Mouse (Mus musculus) layer of hippocampus, postnatal 25 days (tissue): ENCODE measurements around the gene Ufsp1. TPM values are rescaled to one million over a fixed set of nuclear protein-coding genes. Genes with fewer than 3 reads are reported as not detected.

Source experiments
- DNase-seq, 2 experiments: peaks; one replicate each; pipeline ENCODE4 v3.0.0; 2022; ENCODE audit warnings: mixed read lengths in 2 of 2, low spot score in 1 of 2; ENCODE audit errors: extremely low spot score in 1 of 2
- total RNA-seq, 2 experiments: library from RNA; stranded (reverse); gene quantifications; 2 replicates each; pipeline ENCODE4 v1.2.3; 2021

Gene Ufsp1
- total RNA-seq, 2 experiments from 2014 or later, result 14.3 to 16.0 TPM

DNA sequence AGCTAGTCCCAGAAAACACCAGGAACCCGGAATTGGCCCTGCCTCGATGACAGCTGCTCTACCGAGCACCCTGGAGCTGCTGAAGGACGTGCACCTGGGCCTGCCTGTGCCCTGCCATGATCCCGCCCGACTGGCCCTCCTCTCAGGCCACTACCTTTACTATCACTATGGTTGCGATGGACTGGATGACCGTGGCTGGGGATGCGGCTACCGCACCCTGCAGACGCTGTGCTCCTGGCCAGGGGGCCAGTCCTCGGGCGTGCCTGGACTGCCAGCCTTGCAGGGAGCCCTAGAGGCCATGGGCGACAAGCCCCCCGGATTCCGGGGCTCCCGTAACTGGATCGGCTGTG lies 290 bp downstream of the Ufsp1 start:
- DNase-seq, result no peak

DNA sequence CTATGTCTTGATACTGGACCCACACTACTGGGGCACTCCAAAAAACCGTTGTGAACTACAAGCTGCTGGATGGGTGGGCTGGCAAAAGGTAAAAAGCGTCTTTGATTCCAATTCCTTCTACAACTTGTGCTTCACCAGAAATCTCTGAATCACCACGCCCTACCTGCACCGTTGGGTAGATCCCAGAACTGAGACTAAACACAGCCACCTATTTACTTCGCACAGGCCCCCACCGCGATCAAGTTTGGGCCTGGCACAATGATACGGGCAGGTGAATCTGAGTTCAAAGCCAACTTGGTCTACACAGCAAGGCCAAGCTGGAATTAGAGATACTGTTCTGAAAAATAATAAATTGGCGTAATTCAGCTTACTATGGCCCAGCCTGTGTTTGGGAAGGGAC lies 867 bp downstream of the Ufsp1 start:
- DNase-seq, result no peak

DNA sequence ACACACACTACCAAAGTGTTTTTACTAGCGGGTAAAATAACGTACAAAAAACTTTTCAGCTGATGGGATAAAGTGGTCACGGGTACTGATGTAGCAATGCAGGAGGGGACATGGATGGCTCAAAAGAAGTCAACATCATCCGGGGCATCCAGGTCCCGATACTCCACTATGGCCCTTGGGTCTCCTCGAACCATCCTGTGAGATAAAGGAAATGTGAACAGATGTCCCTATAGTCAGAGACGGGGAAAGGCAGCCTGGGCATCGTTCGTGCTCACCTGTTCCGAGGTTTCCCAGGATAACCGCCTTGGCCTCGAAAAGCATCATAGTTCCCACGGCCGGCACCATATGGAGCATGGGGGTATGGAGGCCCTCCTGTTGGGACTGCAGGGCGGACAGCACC lies 1.3 kb downstream of the Ufsp1 start:
- no peak for DNase-seq

DNA sequence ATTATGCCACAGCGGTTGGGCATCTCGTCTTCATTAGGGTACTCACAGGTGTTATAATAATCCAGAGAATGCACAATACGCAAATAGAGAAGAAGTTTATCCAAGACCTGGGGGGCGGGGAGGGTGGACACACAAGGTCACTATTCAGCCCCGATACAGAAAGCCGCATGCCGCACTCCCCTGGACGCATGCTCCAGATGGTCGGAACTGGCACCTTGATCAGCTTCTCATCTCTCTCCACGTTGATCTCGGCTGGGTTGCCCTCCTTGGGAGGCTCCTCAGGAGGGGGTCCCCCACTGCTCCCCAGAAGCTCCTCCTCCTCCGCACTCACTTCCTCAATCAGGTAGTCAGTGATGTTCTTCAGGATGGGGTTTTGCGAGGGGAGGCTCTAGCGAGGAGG lies 2.7 kb downstream of the Ufsp1 start:
- DNase-seq, result no peak

DNA sequence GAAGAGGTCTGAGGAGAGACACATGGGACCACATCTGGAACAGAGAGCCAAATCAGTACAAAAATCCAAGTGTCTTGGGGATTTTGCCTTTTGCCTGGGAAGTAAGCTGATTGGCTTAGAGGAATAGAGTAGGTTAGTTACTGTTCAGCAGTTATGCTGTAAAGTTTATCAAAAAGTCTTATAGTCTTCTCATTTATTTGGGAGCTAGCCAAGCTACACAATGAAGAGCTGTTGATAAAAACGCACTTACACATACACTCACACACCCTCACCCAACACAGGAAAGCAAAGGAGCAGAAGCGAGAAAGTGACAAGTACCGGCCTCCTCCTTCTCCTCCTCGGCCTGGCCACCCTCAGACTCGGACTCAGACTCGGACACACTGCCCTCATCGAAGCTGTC lies 4.8 kb downstream of the Ufsp1 start:
- DNase-seq, result no peak

DNA sequence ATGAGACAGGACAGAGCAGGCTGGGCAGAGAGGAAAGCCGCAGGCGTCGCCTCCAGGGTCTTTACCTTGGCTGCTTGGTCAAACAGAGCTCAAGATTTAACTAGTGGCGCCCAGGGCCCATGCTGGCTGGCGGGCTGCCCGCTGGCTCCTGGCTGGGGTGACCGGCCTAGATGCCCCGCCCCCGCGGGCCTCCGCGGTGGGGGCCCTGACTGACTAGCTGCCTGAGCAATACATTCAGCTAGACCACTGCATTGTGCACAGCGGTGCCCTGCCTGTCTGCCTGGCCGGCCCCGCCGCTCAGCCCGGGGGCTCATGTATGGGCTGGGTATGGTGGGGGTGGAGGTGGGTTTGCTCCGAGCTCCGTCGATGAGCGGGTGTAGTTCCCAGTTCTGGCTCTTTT lies 6.8 kb downstream of the Ufsp1 start:
- no peak for DNase-seq

DNA sequence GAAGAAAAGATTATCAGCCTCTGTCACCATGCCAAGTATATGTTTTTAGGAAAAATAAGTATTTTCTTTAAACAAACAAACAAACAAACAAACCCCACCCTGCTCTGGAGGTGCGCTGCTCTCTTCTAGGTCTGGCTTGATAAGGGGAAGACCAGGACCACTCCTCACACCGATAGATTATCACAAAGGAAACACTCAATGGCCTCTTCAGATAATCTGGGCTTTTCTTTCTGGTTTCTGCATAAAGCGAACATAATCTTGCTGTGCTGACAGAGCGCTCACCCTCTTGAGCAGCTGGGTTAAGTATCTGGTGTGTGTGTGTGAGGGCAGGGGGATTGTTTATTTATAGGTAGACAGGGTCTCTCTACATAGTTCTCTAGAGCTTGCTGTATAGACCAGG lies 9.2 kb downstream of the Ufsp1 start:
- DNase-seq, result no peak

DNA sequence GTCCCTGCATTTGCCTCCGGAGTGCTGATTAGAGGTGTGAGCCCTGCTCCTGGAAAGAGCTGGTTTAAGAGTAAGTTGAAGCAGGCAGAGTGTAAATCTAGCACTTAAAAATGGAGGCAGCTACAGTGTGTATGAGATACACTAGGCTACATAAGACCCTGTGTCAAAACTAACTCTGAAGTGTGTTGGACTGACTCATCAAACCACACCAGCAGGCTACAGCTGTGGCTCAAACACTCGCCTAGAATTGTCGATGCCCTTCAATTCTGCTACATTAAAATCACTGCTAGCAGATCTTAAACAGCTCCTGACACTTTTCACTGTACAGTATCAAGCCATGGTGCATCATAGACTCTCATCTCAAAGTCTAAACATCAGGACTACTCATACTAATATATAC lies 9.7 kb downstream of the Ufsp1 start:
- no peak for DNase-seq

DNA sequence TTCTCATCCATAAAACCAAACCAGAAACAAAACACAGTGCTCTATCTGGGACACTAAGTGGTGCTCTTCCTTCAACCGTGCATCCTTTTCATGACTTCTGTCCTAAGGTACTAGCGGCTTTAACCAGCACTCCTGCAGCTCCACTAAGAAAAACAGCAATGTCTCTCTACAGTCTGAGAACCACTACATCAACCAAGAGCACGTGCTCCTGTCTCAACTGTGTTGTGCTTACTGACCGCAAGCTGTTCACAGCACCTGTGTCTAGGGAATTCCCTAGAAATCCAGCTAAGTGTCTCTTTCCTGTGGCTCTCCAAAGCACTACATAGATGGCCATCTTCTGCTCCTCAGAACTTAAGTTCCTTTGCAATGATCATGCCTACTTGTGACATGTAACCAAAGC lies 10.4 kb downstream of the Ufsp1 start:
- DNase-seq, result no peak

DNA sequence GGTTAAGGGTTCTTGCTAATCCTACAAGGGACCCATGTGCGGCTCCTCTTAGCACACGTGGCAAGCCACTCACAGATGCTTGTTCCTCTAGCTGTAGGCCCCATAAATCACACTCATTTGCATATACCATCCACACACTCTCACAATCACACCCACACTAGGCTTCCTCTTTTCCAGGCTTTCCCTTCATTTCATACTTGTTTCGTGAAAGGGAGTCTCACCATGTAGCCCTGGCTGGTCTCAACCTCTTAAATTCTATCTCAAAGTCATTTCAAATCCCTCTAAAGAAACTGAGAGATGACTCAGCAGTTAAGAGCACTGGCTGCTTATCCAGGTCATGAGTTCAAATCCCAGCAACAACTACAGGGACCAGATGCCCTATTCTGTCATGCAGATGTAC lies 11.4 kb downstream of the Ufsp1 start:
- DNase-seq, result no peak

DNA sequence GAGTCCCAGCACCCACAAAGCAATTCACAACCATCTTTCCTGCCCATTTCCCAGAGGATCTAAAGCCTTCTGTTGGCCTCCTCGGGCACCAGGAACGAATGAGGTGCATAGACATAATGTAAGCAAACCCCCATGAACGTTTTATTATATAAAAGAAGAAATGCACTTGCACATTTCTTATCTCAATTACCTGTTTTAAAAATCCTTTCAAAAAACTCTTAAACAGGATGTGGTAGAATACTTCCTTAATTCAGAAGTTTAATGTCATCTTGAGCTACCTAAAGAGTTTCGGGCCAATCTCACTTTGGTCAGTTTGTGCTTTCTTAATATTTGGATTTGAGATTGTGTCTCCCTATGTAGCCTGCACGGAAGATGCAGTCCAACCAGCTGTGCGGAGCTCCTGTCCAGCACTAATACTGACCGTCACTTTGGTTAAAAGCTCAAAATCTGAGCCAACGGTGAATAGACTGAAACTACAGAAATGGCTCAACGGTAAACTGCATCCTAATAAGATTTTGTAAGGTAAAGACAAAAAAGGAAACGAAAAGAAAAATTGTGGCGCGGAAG lies 12.1 kb downstream of the Ufsp1 start:
- no peak for DNase-seq

DNA sequence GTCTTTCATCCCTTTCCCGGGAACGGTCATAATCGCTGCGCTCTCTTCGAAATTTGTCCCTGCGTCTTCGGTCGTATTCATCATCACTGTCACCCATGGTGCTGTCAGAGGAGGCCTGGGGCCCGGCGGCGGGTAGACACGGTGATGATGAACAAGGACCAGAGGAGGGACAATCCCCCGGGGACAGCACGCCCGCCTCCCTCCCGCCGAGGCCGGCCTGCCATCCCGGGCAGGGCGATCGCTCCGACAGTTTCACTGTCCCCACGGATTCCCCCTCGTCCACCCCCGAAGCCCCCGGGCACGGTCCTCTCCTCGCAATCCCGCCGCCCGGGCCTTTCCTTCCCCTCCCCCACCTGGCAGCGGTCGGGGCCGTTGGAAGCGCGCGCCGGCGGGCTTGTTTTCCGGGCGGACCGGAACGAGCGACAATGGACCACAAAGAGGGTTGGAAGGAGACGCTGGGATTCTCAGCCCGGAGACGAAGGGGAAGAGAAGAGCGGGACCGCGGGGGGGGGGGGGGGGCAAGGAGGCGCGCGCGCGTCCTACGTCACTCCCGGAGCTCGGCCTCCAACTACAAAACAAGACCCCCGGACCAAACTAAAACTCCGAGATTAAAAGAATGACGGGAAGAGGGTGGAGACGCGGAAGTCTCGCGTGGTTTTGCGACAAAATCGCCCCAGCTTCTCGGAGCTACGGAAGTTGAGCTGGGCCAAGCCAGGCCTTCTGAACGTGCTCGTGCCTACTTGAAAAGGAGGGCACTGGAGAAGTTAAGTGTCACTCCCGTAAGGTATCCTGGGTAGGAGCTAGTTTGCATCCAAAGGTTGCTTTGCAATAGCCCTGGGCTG lies 12.9 kb downstream of the Ufsp1 start, which contains the start of gene Srrt:
TSS of gene Srrt (minus strand) at position 604 of the 842 bp plus-strand sequence.
- DNase-seq, result peak; percentile 80 to 83

DNA sequence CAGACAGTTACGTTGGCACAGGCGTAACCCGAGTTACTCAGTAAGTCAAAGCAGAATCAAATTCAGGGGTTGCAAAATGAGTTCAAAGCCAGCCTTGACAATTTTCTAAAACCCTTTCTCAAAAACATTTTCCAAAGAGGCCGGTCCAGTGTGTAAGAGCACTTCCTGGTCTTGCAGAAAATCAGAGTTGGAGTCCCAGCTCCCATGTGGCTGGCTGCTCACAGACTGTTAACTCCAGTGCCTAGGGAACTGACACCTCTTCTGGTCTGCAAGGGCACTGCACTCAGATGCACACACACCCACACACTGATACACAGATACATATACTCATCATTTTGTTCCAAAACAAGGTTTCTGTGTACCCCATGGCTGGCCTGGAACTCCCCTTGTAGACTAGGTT lies 13.9 kb downstream of the Ufsp1 start:
- no peak for DNase-seq

DNA sequence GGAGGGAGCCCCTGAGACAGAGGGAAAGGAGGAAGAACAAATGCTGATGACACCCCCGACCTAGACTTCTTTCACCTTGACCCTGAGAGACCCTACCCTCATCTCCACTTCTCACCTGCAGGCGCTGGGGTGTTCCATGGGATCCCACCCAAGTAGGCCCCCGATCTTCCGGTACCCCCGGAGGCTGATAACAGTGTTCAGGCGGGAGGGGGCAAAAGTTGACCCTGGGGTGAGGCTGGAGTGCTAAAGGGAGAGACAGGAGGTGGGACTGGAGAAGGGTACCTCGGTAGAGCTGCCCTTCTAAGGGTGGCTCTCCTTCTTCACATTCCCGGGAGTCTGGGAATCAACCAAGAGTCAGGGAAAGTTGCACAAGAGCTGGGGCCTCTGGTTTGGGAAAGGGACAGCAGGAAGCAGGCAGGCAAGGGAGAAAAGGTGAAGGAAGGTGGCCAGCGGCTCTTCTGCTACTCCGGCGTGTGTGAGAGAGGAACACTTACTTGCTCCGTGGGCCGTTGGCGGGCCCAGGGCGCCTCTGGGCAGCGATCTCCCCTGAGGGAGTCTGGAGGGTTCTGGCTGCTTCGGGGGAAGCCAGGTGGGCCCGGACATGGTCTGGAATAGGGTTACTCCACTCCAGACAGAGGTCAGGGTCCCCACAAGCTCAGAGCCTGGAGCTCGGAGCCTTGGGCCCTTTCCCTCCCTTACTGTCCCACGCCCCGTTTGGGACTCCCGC lies 19.2 kb downstream of the Ufsp1 start:
- no peak for DNase-seq

DNA sequence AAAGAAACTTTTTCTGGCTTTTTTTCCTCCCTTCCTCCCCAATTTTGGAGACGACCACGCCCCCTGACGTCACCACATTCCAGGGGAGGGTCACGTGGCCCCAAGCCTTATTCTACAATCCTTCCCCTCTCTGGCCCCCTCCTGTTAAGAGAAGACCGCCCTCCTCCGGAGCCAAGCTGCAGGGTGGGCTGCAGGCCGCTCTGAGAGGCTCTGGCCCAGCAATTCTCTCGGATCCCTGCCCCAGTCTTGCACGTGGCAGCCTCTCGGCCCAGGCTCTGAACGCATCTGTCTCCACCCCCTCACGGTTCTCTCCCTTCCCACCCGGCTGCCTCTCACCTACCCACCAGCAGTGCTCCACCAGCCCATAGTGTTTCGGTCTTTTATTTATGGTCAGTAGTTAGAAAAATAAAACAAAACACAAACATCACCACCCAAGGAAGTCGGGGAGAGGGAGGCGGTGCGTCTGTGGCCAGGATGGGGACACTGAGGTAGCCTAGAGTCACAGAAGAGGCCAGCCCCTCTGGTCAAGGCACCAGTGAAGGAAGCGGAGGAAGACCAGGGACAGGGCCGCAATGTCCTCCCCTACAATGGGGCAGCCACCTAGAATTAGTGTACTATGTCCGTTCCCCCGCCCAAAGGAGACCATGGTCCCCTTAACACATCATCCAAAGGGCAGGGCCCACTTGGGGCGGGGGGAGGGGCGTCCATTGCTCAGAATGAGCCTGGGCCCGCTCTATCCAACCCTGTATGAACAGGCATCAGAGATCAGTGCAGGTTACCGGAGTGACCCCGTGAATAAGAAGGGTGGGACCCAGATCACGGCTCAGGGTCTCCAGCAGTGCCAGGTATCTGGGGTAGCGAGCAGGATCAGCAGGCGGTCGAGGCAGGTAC lies 20.0 kb downstream of the Ufsp1 start, which contains the start of gene Trip6:
TSS of gene Trip6 (minus strand) at position 212 of the 891 bp plus-strand sequence.
- DNase-seq, result peak; percentile 47 to 56

DNA sequence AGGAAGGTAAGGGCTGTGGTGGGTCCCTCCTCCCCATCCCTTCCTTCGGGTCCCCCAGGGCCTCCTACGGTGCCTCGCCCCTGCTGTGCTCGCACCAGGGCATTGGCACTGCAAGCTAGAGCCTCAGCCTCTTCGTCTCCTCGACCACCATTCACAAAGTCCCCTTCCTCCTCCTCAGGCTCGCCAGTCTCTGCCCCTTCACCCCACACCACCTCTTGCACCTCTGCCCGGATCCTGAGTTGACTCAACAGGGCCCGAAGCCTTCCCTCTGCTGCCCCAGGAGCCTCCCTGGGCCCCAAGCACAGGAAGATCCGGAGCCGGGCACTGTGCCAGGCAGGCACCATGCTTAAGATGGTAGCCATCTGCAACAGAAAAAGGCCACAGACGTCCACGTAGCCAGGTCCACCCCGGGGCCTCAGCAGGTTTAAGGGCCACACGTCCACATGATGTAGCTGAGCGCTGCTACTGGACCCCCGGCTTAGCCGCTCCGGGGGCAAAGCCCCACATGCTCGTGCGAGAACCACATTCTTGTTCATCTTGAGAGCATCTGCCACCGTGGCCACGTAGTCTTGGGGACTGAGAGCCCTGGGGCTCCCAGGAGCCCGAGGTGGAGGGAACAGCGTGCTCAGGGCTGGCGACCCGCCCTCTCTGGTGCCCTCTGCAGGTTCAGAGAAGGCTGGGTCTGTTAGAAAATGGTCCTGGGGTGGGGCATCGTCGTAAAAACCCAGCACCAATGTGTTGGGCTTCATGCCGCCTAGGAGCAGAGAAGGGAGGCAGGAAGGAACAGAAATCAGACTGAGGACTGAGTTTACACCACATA lies 20.9 kb downstream of the Ufsp1 start:
- DNase-seq, result no peak

DNA sequence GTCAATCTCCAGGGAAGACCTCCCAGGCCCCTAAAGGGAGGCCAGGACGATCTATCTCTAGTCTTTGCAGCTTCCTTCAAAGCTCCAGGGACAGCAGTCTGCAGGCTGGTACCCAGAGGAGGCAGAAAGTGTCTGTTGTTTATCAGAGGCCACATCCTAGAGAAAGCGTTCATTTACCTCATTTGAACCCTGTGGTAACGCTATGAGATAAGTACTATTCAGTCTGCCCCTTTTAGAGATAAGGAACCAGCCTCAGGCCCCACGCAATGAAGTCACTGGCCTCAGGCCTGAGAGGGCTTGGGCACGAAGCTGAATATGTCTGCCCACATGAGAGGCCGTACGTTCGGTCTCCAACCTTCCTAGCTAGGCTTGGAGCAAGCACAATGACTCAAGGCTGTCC lies 22.9 kb downstream of the Ufsp1 start:
- no peak for DNase-seq

DNA sequence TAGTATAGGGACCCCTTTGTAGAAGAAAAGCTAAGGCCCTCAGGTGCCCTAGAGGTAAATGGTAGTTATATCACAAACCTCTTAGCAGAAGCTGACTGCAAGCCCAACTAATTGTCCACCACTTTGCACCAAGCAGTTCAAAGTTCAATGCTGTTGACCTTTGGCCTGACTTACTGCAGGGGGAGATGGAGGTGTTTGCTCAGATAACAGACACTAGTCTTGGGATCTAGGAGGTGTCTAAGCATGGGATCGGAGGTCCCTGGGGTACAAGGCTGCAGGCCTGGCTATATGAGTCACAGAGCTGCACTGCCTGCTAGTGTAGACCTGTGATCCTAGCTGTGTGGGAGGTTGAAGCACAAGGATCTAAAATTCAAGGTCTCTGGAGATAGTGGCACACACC lies 24.1 kb downstream of the Ufsp1 start:
- no peak for DNase-seq

DNA sequence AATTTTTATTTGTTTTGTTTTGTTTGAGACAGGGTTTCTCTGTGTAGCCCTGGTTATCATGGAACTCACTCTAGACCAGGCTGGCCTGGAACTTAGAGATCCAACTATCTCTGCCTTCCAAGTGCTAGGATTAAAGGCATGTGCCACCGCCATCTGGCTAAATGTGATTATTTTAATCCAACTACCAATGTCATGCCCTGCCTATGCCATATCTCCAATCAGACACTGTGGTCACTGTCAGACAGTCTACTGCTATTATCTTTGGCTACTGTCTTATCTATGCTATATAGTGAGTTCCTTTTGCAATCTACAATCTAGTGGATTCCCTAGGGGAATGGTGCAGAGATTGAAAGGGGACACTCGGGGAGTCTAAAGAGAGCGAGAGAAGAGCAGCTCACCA lies 26.6 kb downstream of the Ufsp1 start:
- DNase-seq, result no peak

DNA sequence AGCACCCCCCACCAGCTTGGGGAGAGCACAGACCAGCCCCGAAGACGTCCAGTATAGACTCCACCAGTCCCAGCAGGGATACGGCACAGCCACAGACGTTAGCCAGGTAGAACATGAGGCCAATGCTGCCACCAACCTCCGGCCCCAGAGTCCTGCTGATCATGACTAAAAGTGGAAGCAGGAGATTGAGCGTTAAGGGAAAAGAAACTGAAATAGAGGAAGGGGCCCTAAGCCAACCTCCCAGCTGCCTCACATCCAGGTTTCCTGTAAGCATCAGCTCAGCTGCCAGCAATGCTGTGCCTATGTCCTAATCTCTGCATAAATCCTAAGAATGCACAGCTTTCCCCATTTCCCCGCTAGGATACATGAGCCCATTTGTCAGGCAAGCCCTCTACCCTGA lies 36.5 kb downstream of the Ufsp1 start:
- DNase-seq, result no peak
